Mouse (Mus musculus): ENCODE measurements around the gene Jchain. TPM values are rescaled to one million over a fixed set of nuclear protein-coding genes. Genes with fewer than 3 reads are reported as not detected.

Gene Jchain
- polyA plus RNA-seq, 1 experiment from 2014 or later = not detected

GRCm38 (mm10) chr5:88508555-88508954, 19.1 kb downstream of the Jchain start:
- no peaks in the 10 kb centered on the region for H3K4me1 ChIP-seq (replicated peaks)
- no peaks in the 10 kb centered on the region for H3K9me3 ChIP-seq
- no peaks in the 10 kb centered on the region for H3K36me3 ChIP-seq
- WGBS = 66% methylated on average over 1 of the region's 1 CpGs
- ATAC-seq (ENCODE audit: insufficient number of reproducible peaks, insufficient read depth, low FRiP score, low TSS enrichment, low read depth) = no peak
- H3K4me3 ChIP-seq (replicated peaks) = no peak overlapping the region
- no peak overlapping the region for H3K9ac ChIP-seq (replicated peaks)
- H3K27ac ChIP-seq = no peak overlapping the region
- no peaks in the 10 kb centered on the region for H3K27me3 ChIP-seq
- no peak overlapping the region for H3K4me2 ChIP-seq

- Histone ChIP-seq H3K4me1 (replicated peaks) (no peaks in the 10 kb centered on the region), H3K9ac (replicated peaks) (no peak overlapping the region), H3K27me3 (no peaks in the 10 kb centered on the region), H3K4me3 (replicated peaks) (no peak overlapping the region), H3K36me3 (no peaks in the 10 kb centered on the region), H3K4me2 (no peak overlapping the region), H3K27ac (no peak overlapping the region), H3K9me3 (no peaks in the 10 kb centered on the region)
- ATAC-seq (ENCODE audit: insufficient number of reproducible peaks, insufficient read depth, low FRiP score, low TSS enrichment, low read depth) = no peak
- 86% methylated on average over 3 of the region's 3 CpGs for WGBS
These were observed 27.9 kb downstream of the Jchain start for GRCm38 (mm10) chr5:88499781-88500180.

GRCm38 (mm10) chr5:88491111-88491510, 36.6 kb downstream of the Jchain start:
- Histone ChIP-seq H3K27ac (no peak overlapping the region), H3K4me3 (replicated peaks) (no peak overlapping the region), H3K4me1 (replicated peaks) (no peaks in the 10 kb centered on the region), H3K27me3 (no peaks in the 10 kb centered on the region), H3K36me3 (no peaks in the 10 kb centered on the region), H3K9ac (replicated peaks) (no peak overlapping the region), H3K4me2 (no peak overlapping the region), H3K9me3 (no peaks in the 10 kb centered on the region)
- no peak for ATAC-seq (ENCODE audit: insufficient number of reproducible peaks, insufficient read depth, low FRiP score, low TSS enrichment, low read depth)
- WGBS = 81% methylated on average over 5 of the region's 5 CpGs

- ATAC-seq (ENCODE audit: insufficient number of reproducible peaks, insufficient read depth, low FRiP score, low TSS enrichment, low read depth) = no peak
- no peak overlapping the region for H3K27ac ChIP-seq
- H3K4me1 ChIP-seq (replicated peaks) = no peaks in the 10 kb centered on the region
- no peaks in the 10 kb centered on the region for H3K9me3 ChIP-seq
- no peaks in the 10 kb centered on the region for H3K27me3 ChIP-seq
- WGBS = 75% methylated on average over 2 of the region's 2 CpGs
- no peak overlapping the region for H3K9ac ChIP-seq (replicated peaks)
- no peak overlapping the region for H3K4me2 ChIP-seq
- H3K36me3 ChIP-seq = no peaks in the 10 kb centered on the region
- no peak overlapping the region for H3K4me3 ChIP-seq (replicated peaks)
These were observed 38.7 kb downstream of the Jchain start for GRCm38 (mm10) chr5:88489004-88489403.

GRCm38 (mm10) chr5:88487675-88488074, 40.0 kb downstream of the Jchain start, which contains the start of gene Enam:
Enam (plus strand) TSS chr5:88487975.
- Histone ChIP-seq H3K9me3 (no peaks in the 10 kb centered on the region), H3K9ac (replicated peaks) (no peak within 1 kb of the TSS), H3K4me3 (replicated peaks) (no peak within 1 kb of the TSS), H3K27me3 (no peaks in the 10 kb centered on the region), H3K36me3 (no peaks in the 10 kb centered on the region), H3K4me1 (replicated peaks) (no peaks in the 10 kb centered on the region), H3K27ac (no peak within 1 kb of the TSS), H3K4me2 (no peak within 1 kb of the TSS)
- ATAC-seq (ENCODE audit: insufficient number of reproducible peaks, insufficient read depth, low FRiP score, low TSS enrichment, low read depth) = no peak

Other genes starting within 250 kb of the Jchain start
- not detected in 2 replicates for gene Prol1, start 210.6 kb downstream of the Jchain start, polyA plus RNA-seq (2016; fragmentation: Nextera tagmentation; extraction: Ambion mirVana)
- not detected in 2 replicates for gene Amtn, start 151.8 kb downstream of the Jchain start, polyA plus RNA-seq (2016; fragmentation: Nextera tagmentation; extraction: Ambion mirVana)
- 1.3 and 2.1 TPM in 2 replicates for gene Ambn, start 71.9 kb downstream of the Jchain start, polyA plus RNA-seq (2016; fragmentation: Nextera tagmentation; extraction: Ambion mirVana)
- gene Enam, start 39.9 kb downstream of the Jchain start, polyA plus RNA-seq (2016; fragmentation: Nextera tagmentation; extraction: Ambion mirVana) = 0.06 and 0.50 TPM in 2 replicates
- gene Utp3, start 26.6 kb upstream of the Jchain start, polyA plus RNA-seq (2016; fragmentation: Nextera tagmentation; extraction: Ambion mirVana) = 71.1 and 81.0 TPM in 2 replicates
- 13.8 TPM in 2 replicates for gene Rufy3, start 37.1 kb upstream of the Jchain start, polyA plus RNA-seq (2016; fragmentation: Nextera tagmentation; extraction: Ambion mirVana)
- 67.6 and 71.5 TPM in 2 replicates for gene Grsf1, start 148.3 kb upstream of the Jchain start, polyA plus RNA-seq (2016; fragmentation: Nextera tagmentation; extraction: Ambion mirVana)
- 11.8 and 12.9 TPM in 2 replicates for gene Mob1b, start 193.0 kb upstream of the Jchain start, polyA plus RNA-seq (2016; fragmentation: Nextera tagmentation; extraction: Ambion mirVana)
- 70.1 and 72.6 TPM in 2 replicates for gene Dck, start 237.1 kb upstream of the Jchain start, polyA plus RNA-seq (2016; fragmentation: Nextera tagmentation; extraction: Ambion mirVana)